Mouse (Mus musculus): ENCODE data around the gene Ilf3. TPM values are rescaled to one million over a fixed set of nuclear protein-coding genes. Genes with fewer than 3 reads are reported as not detected.
"Not testable (repeated sequence)": the region's sequence is repeated elsewhere in the genome, so short reads cannot be mapped to it uniquely, and the experiment has no call there.

Gene Ilf3
- total and polyA plus RNA-seq, 2 experiments from 2014 or later, result 105 to 198 TPM

DNA sequence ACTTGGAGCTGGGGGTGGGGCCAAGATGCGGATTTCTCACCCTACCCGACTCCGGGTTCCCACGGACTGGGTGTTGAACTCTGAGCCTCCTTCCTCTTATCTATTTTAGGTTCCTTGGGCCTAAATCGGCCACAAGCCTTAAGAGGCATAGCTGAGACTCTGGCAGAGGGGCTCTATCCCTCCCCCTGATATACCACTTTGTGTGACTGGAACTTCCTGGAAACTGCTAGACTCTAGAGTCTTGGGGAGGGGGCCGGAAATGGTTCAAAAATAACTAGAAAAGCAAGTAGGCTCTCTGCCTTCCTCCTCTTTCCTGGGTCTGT, 46.2 kb upstream of the Ilf3 start:
- Histone ChIP-seq H3K36me3 (ENCODE audit: insufficient read depth, low read length) (no peaks in the 10 kb centered on the region), H3K27ac (ENCODE audit: low read depth, low read length) (no peak overlapping the region), H3K27me3 (ENCODE audit: insufficient read depth, low read length) (no peaks in the 10 kb centered on the region), H3K4me3 (ENCODE audit: low read depth, low read length) (peak overlapping the region; percentile 61), H3K4me2 (ENCODE audit: low read depth, low read length, poor library complexity, severe bottlenecking) (peak overlapping the region; percentile 81), H3K9me3 (ENCODE audit: low read length) (no peaks in the 10 kb centered on the region), H3K4me1 (ENCODE audit: insufficient read depth, low read length) (peaks cover 6% of the 10 kb centered on the region; the same call in 1 of the 2 replicates), H3K9ac (replicated peaks; ENCODE audit: low read length, poor library complexity, severe bottlenecking) (peak overlapping the region; percentile 67)
- DNase-seq (ENCODE audit: low spot score) (no peak), ATAC-seq (ENCODE audit: low FRiP score) (no peak)
- WGBS, result 19% methylated on average over 6 of the region's 6 CpGs
- TF ChIP-seq CTCF (IDR thresholded peaks at IDR 0.05), result no peak

GRCm38 (mm10) chr9:21322211-21322916, 45.3 kb upstream of the Ilf3 start:
- WGBS, result 85% methylated on average over 19 of the region's 19 CpGs
- Histone ChIP-seq H3K27me3 (ENCODE audit: insufficient read depth, low read length) (no peaks in the 10 kb centered on the region), H3K27ac (ENCODE audit: low read depth, low read length) (no peak overlapping the region), H3K4me2 (ENCODE audit: low read depth, low read length, poor library complexity, severe bottlenecking) (no peak overlapping the region), H3K9me3 (ENCODE audit: low read length) (no peaks in the 10 kb centered on the region), H3K4me3 (ENCODE audit: low read depth, low read length) (no peak overlapping the region), H3K9ac (replicated peaks; ENCODE audit: low read length, poor library complexity, severe bottlenecking) (peak overlapping the region; percentile 20; the same call in 1 of the 2 replicates), H3K4me1 (ENCODE audit: insufficient read depth, low read length) (peaks cover 6% of the 10 kb centered on the region; the same call in 1 of the 2 replicates), H3K36me3 (ENCODE audit: insufficient read depth, low read length) (no peaks in the 10 kb centered on the region)
- DNase-seq (ENCODE audit: low spot score) (no peak), ATAC-seq (ENCODE audit: low FRiP score) (no peak)
- TF ChIP-seq CTCF (IDR thresholded peaks at IDR 0.05), result 0 out of 2 replicates have a peak, but pooled peaks have one; percentile 16

DNA sequence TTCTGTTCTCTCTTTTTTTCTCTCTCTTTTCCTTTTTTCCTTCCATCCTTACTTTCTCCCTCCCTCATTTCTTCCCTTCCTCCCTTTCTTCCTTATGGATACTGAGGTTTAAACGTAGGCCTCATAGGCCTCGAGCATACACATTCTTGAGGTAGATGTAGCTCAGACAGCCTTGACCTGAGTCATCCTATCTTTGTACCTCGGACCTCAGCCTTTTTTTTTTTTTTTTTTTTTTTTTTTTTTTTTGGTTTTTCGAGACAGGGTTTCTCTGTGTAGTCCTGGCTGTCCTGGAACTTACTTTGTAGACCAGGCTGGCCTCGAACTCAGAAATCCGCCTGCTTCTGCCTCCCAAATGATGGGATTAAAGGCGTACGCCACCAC, 44.8 kb upstream of the Ilf3 start:
- H3K9ac ChIP-seq (replicated peaks; ENCODE audit: low read length, poor library complexity, severe bottlenecking); H3K27ac ChIP-seq (ENCODE audit: low read depth, low read length); H3K27me3 ChIP-seq (ENCODE audit: insufficient read depth, low read length); H3K9me3 ChIP-seq (ENCODE audit: low read length); H3K4me1 ChIP-seq (ENCODE audit: insufficient read depth, low read length); H3K4me2 ChIP-seq (ENCODE audit: low read depth, low read length, poor library complexity, severe bottlenecking); DNase-seq (ENCODE audit: low spot score); H3K4me3 ChIP-seq (ENCODE audit: low read depth, low read length); H3K36me3 ChIP-seq (ENCODE audit: insufficient read depth, low read length); ATAC-seq (ENCODE audit: low FRiP score): not testable (repeated sequence)
- TF ChIP-seq CTCF (IDR thresholded peaks at IDR 0.05), result 0 out of 2 replicates have a peak, but pooled peaks have one; percentile 0
- WGBS, result 85% methylated on average over 8 of the region's 8 CpGs

DNA sequence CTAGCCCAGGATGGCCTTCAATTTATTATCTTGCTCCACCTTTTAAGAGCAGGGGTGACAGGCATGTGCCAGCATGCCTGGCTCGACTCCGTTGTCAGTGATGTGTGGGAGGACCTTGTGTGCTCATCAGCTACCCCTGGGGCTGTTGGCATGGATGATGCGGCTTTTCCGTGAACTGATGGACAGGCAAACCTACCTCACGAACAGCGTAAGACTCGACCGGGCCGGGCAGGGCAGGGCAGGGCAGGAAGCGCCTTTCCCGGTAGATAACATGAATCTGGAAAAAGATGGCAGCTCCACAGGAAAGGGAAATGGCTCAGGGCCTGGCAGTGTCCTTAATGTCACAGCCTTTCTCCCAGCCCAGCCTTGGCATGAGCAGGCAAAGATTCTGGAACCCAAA, 43.4 kb upstream of the Ilf3 start:
- DNase-seq (ENCODE audit: low spot score) (no peak), ATAC-seq (ENCODE audit: low FRiP score) (no peak)
- Histone ChIP-seq H3K4me1 (ENCODE audit: insufficient read depth, low read length) (peaks cover 6% of the 10 kb centered on the region; the same call in 1 of the 2 replicates), H3K9me3 (ENCODE audit: low read length) (no peaks in the 10 kb centered on the region), H3K4me2 (ENCODE audit: low read depth, low read length, poor library complexity, severe bottlenecking) (no peak overlapping the region), H3K36me3 (ENCODE audit: insufficient read depth, low read length) (no peaks in the 10 kb centered on the region), H3K9ac (replicated peaks; ENCODE audit: low read length, poor library complexity, severe bottlenecking) (no peak overlapping the region), H3K27me3 (ENCODE audit: insufficient read depth, low read length) (no peaks in the 10 kb centered on the region), H3K4me3 (ENCODE audit: low read depth, low read length) (no peak overlapping the region), H3K27ac (ENCODE audit: low read depth, low read length) (no peak overlapping the region)
- TF ChIP-seq CTCF (IDR thresholded peaks at IDR 0.05), result no peak
- 91% methylated on average over 11 of the region's 11 CpGs for WGBS

GRCm38 (mm10) chr9:21327569-21327968, 40.1 kb upstream of the Ilf3 start:
- H3K4me3 ChIP-seq (ENCODE audit: low read depth, low read length), result no peak overlapping the region

DNA sequence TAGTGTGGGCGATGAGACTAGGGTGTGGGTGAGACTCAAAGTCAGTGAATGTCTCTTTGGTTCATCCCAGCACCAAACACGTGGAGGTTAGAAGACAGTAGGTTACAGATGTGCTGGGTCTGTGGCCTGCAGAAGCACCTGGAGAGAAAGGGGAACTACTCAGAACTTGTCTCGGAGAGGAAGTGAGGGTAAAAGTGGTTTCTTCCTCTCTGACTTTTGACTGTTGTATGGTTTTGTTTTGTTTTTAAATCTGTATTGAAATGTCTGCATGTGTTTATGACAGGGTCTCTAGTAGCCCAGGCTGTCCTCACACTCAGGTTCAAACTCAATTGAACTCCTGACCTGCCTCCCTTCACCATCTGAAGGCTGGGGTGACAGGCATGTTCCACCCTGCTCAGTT, 39.6 kb upstream of the Ilf3 start:
- no peaks in the 10 kb centered on the region for H3K9me3 ChIP-seq (ENCODE audit: low read length)
- no peak for DNase-seq (ENCODE audit: low spot score)
- H3K4me1 ChIP-seq (ENCODE audit: insufficient read depth, low read length), result no peaks in the 10 kb centered on the region
- no peak overlapping the region for H3K27ac ChIP-seq (ENCODE audit: low read depth, low read length)
- H3K9ac ChIP-seq (replicated peaks; ENCODE audit: low read length, poor library complexity, severe bottlenecking), result no peak overlapping the region
- no peak overlapping the region for H3K4me3 ChIP-seq (ENCODE audit: low read depth, low read length)
- TF ChIP-seq CTCF (IDR thresholded peaks at IDR 0.05), result no peak
- H3K27me3 ChIP-seq (ENCODE audit: insufficient read depth, low read length), result no peaks in the 10 kb centered on the region
- ATAC-seq (ENCODE audit: low FRiP score), result no peak
- 81% methylated on average over 3 of the region's 3 CpGs for WGBS
- H3K4me2 ChIP-seq (ENCODE audit: low read depth, low read length, poor library complexity, severe bottlenecking), result no peak overlapping the region
- no peaks in the 10 kb centered on the region for H3K36me3 ChIP-seq (ENCODE audit: insufficient read depth, low read length)

More at GRCm38 (mm10) chr9:21327569-21327968, 40.1 kb upstream of the Ilf3 start:
- H3K27ac ChIP-seq (ENCODE audit: low read depth, low read length), result no peak overlapping the region
- no peak overlapping the region for H3K9ac ChIP-seq (replicated peaks; ENCODE audit: low read length, poor library complexity, severe bottlenecking)
- ATAC-seq (ENCODE audit: low FRiP score), result no peak
- no peaks in the 10 kb centered on the region for H3K4me1 ChIP-seq (ENCODE audit: insufficient read depth, low read length)
- TF ChIP-seq CTCF (IDR thresholded peaks at IDR 0.05), result no peak
- H3K9me3 ChIP-seq (ENCODE audit: low read length), result no peaks in the 10 kb centered on the region
- no peak for DNase-seq (ENCODE audit: low spot score)
- no peaks in the 10 kb centered on the region for H3K36me3 ChIP-seq (ENCODE audit: insufficient read depth, low read length)
- 73% methylated on average over 3 of the region's 3 CpGs for WGBS
- no peak overlapping the region for H3K4me2 ChIP-seq (ENCODE audit: low read depth, low read length, poor library complexity, severe bottlenecking)
- H3K27me3 ChIP-seq (ENCODE audit: insufficient read depth, low read length), result no peaks in the 10 kb centered on the region

Data from midbrain, postnatal 0 days (tissue).